Mouse (Mus musculus) forebrain, embryonic 13.5 days (tissue): ENCODE measurements around the gene Ypel3. TPM values are rescaled to one million over a fixed set of nuclear protein-coding genes. Genes with fewer than 3 reads are reported as not detected.

Experiments
- ATAC-seq: fragments of 200-750 bp; cut with Nextera tagmentation; 2 replicates; pipeline ENCODE4 v1.8.0; 2017
- H3K27ac ChIP-seq: fragments of 300-500 bp; sonication (generic); 2 replicates; pipeline ENCODE4 v1.5.1; 2015; ENCODE audit warnings: inconsistent platforms, mild to moderate bottlenecking, moderate library complexity
- H3K27me3 ChIP-seq: fragments of 300-500 bp; sonication (generic); 2 replicates; pipeline ENCODE4 v1.6.1; 2015; ENCODE audit warnings: mild to moderate bottlenecking, inconsistent platforms
- H3K36me3 ChIP-seq: fragments of 300-500 bp; sonication (generic); 2 replicates; pipeline ENCODE4 v1.6.1; 2015; ENCODE audit warnings: mild to moderate bottlenecking, inconsistent platforms; ENCODE audit not compliant: poor library complexity, severe bottlenecking
- H3K4me1 ChIP-seq: fragments of 300-500 bp; sonication (generic); 2 replicates; pipeline ENCODE4 v1.6.1; 2015; ENCODE audit warnings: inconsistent platforms
- H3K4me2 ChIP-seq: fragments of 300-500 bp; sonication (generic); 2 replicates; pipeline ENCODE4 v1.6.1; 2015; ENCODE audit warnings: inconsistent platforms, mild to moderate bottlenecking, moderate library complexity
- H3K4me3 ChIP-seq: fragments of 300-500 bp; sonication (generic); 2 replicates; pipeline ENCODE4 v1.5.1; 2015; ENCODE audit warnings: mild to moderate bottlenecking, inconsistent platforms
- H3K9ac ChIP-seq: fragments of 300-500 bp; sonication (generic); 2 replicates; pipeline ENCODE4 v1.6.1; 2015; ENCODE audit warnings: mild to moderate bottlenecking, inconsistent platforms
- H3K9me3 ChIP-seq: fragments of 300-500 bp; sonication (generic); replicated peaks from 2 replicates; pipeline ENCODE4 v1.6.1; 2016; ENCODE audit warnings: inconsistent platforms
- WGBS: fragments of 180-500 bp; shearing (Covaris S2); methylation state at CpG from one replicate; pipeline ENCODE4 v1.1.7; 2015; 5-methylcytosine and 5-hydroxymethylcytosine counted together
- polyA plus RNA-seq: library from polyadenylated mRNA; unstranded; fragments of >200 nt; fragmentation: Nextera tagmentation; extraction: Ambion mirVana; gene quantifications from 2 replicates; pipeline ENCODE4 v1.2.1, GENCODE M21; 2015

The Ypel3 gene
- polyA plus RNA-seq, 1 experiment from 2014 or later, result 143 TPM

DNA sequence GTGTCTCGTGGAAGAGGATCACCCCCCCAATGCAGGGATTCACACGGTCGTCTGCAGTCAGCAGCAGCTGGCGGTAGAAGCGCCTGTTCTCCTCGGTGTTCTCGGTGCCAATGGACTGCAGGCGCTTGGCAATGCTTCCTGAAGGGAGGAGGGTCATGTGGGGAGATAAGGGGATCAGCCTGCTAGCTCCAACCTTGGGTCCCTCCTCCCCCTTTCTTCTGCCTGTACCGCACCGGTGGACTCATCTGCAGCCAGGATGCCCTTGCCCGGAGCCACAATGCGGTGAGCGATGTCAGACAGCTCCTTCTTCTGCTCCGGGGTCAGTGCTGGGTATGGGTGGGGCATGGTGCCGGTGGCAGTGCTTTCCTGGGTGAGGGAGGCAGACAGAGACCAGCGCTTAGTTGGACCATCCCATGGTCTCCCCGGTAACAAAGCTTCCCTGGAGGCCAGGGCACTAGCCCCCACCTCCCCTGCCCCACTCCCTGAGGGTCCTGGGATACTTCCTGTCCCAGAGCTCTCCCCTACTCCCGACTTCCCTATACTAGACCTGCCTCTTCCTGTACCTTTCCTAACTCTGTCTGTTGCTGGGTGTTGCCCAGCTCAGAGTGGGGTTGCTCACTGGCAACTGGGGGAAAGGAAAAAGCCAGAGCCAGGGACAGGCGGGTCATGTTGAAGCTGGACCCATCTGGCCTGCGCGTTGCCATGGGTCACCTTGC is 20.8 kb downstream of the Ypel3 start, which contains the start of gene Fam57b:
TSS of gene Fam57b (plus strand) at position 258 of the 716 bp plus-strand sequence.
- H3K27ac ChIP-seq, result peak within 1 kb of the TSS; percentile 88
- ATAC-seq, result no peak
- peak within 1 kb of the TSS; percentile 89 for H3K9ac ChIP-seq
- H3K27me3 ChIP-seq, result no peaks in the 10 kb centered on the region
- peaks cover 44% of the 10 kb centered on the region for H3K36me3 ChIP-seq
- H3K4me1 ChIP-seq, result peaks cover 46% of the 10 kb centered on the region
- peak within 1 kb of the TSS; percentile 88 for H3K4me2 ChIP-seq
- no peaks in the 10 kb centered on the region for H3K9me3 ChIP-seq
- H3K4me3 ChIP-seq, result peak within 1 kb of the TSS; percentile 76
- 27% methylated on average over 19 of the region's 21 CpGs for WGBS

GRCm38 (mm10) chr7:126798127-126799049 is 21.6 kb downstream of the Ypel3 start:
- Histone ChIP-seq H3K27me3 (no peaks in the 10 kb centered on the region), H3K36me3 (peaks cover 52% of the 10 kb centered on the region), H3K4me1 (peaks cover 39% of the 10 kb centered on the region), H3K27ac (peak overlapping the region; percentile 88), H3K4me2 (peak overlapping the region; percentile 88), H3K4me3 (peak overlapping the region; percentile 76), H3K9ac (peak overlapping the region; percentile 89), H3K9me3 (no peaks in the 10 kb centered on the region)
- no peak for ATAC-seq
- under 1% methylated on average over 40 of the region's 40 CpGs for WGBS

- peaks cover 57% of the 10 kb centered on the region for H3K36me3 ChIP-seq
- ATAC-seq, result peak; percentile 97
- WGBS, result under 1% methylated on average over 26 of the region's 36 CpGs
Measured at GRCm38 (mm10) chr7:126799050-126799467, 22.3 kb downstream of the Ypel3 start.

GRCm38 (mm10) chr7:126799468-126800268 is 22.9 kb downstream of the Ypel3 start:
- Histone ChIP-seq H3K4me3 (peak overlapping the region; percentile 76), H3K4me1 (peaks cover 39% of the 10 kb centered on the region), H3K4me2 (peak overlapping the region; percentile 88), H3K36me3 (peaks cover 56% of the 10 kb centered on the region), H3K27me3 (no peaks in the 10 kb centered on the region), H3K9ac (peak overlapping the region; percentile 89), H3K27ac (peak overlapping the region; percentile 93), H3K9me3 (no peaks in the 10 kb centered on the region)
- peak; percentile 91 for ATAC-seq
- WGBS, result 2% methylated on average over 36 of the region's 38 CpGs

More at GRCm38 (mm10) chr7:126799050-126799467, 22.3 kb downstream of the Ypel3 start:
- H3K9me3 ChIP-seq, result no peaks in the 10 kb centered on the region
- no peaks in the 10 kb centered on the region for H3K27me3 ChIP-seq
- H3K4me1 ChIP-seq, result peaks cover 39% of the 10 kb centered on the region
- H3K4me3 ChIP-seq, result peak overlapping the region; percentile 76
- H3K9ac ChIP-seq, result peak overlapping the region; percentile 89
- peak overlapping the region; percentile 88 for H3K4me2 ChIP-seq
- H3K27ac ChIP-seq, result peak overlapping the region; percentile 93

- Histone ChIP-seq H3K27me3 (no peaks in the 10 kb centered on the region), H3K4me1 (peaks cover 39% of the 10 kb centered on the region), H3K27ac (peak overlapping the region; percentile 93), H3K9ac (peak overlapping the region; percentile 89), H3K36me3 (peaks cover 51% of the 10 kb centered on the region), H3K4me2 (peak overlapping the region; percentile 88), H3K4me3 (peak overlapping the region; percentile 76), H3K9me3 (no peaks in the 10 kb centered on the region)
- ATAC-seq, result no peak
- WGBS, result 41% methylated on average over 5 of the region's 5 CpGs
Measured at GRCm38 (mm10) chr7:126800269-126801056, 23.7 kb downstream of the Ypel3 start.

DNA sequence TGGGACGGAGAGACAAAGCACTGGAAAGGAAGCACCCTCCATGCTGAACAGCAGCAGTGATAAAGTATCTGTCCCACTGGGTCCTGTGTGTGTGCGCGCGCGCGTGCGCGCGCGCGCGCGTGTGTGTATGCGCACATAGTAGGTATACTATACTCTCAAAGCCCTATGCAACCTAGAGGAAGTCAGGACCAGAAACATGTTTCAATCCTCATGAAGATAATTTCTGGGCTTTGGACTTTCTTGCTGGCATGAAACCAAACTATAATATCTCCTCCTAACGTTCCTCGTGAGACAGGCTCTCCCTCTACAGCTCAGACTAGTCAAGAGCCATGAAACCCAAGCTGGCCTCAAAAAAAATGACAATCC is 24.3 kb downstream of the Ypel3 start:
- Histone ChIP-seq H3K9me3 (no peaks in the 10 kb centered on the region), H3K4me1 (peaks cover 39% of the 10 kb centered on the region), H3K9ac (0 out of 2 replicates have a peak overlapping the region, but pooled peaks have one; percentile 26), H3K4me2 (no peak overlapping the region), H3K27ac (no peak overlapping the region), H3K36me3 (peaks cover 45% of the 10 kb centered on the region), H3K4me3 (no peak overlapping the region), H3K27me3 (no peaks in the 10 kb centered on the region)
- no peak for ATAC-seq
- WGBS, result 93% methylated on average over 16 of the region's 16 CpGs

GRCm38 (mm10) chr7:126802134-126802889 is 25.6 kb downstream of the Ypel3 start:
- H3K4me1 ChIP-seq, result peaks cover 31% of the 10 kb centered on the region
- no peak overlapping the region for H3K27ac ChIP-seq
- H3K4me2 ChIP-seq, result no peak overlapping the region
- no peak overlapping the region for H3K4me3 ChIP-seq
- no peaks in the 10 kb centered on the region for H3K27me3 ChIP-seq
- WGBS, result 90% methylated on average over 11 of the region's 11 CpGs
- no peaks in the 10 kb centered on the region for H3K9me3 ChIP-seq
- H3K9ac ChIP-seq, result 0 out of 2 replicates have a peak overlapping the region, but pooled peaks have one; percentile 14
- peaks cover 38% of the 10 kb centered on the region; the same call in 1 of the 2 replicates for H3K36me3 ChIP-seq
- ATAC-seq, result no peak

DNA sequence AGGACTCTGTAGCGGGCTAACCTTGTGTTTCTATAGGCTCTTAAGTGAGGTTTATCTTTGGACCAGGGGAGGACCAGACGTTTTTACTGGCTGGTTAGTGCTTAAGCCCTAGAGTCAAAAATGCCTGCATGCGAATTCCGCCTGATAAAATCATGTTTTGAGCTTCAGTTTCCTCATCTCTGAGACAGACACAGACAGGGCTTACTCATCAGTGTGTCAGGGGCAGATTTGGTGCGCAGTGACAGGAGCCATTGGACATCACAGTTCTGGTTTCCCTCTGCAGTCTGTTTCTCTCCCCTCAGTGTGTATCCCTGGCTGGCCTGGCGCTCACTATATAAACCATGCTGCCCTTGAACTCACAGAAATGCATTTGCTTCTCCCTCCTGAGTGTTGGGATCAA is 26.4 kb downstream of the Ypel3 start:
- H3K4me1 ChIP-seq, result peaks cover 31% of the 10 kb centered on the region
- H3K9me3 ChIP-seq, result no peaks in the 10 kb centered on the region
- no peaks in the 10 kb centered on the region for H3K27me3 ChIP-seq
- 94% methylated on average over 6 of the region's 6 CpGs for WGBS
- peaks cover 36% of the 10 kb centered on the region; the same call in 1 of the 2 replicates for H3K36me3 ChIP-seq
- no peak overlapping the region for H3K9ac ChIP-seq
- no peak overlapping the region for H3K4me3 ChIP-seq
- H3K4me2 ChIP-seq, result no peak overlapping the region
- ATAC-seq, result no peak
- H3K27ac ChIP-seq, result no peak overlapping the region

DNA sequence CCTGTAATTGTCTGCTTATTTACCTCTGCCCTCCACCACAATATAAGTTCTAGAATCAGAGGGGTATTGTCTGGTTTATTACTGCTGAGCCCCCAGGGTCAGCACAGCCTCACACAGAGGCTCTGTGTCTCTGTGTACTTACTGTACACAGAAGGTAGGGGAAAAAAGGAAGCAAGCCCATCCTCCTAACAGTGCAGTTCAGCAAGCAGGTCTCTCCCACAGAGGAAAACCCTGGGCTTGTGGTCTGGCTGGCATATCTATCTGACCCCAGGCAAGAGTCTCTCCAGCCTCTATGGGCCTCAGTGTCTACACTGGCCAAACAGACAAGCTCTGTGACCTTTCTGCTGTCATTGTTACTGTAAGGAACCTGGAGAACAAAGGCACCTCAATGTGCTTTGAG is 27.0 kb downstream of the Ypel3 start:
- ATAC-seq, result no peak
- peaks cover 33% of the 10 kb centered on the region for H3K4me1 ChIP-seq
- H3K27me3 ChIP-seq, result no peaks in the 10 kb centered on the region
- H3K9ac ChIP-seq, result peak overlapping the region; percentile 0; the same call in 1 of the 2 replicates
- H3K4me3 ChIP-seq, result no peak overlapping the region
- peaks cover 36% of the 10 kb centered on the region; the same call in 1 of the 2 replicates for H3K36me3 ChIP-seq
- no peaks in the 10 kb centered on the region for H3K9me3 ChIP-seq
- no peak overlapping the region for H3K4me2 ChIP-seq
- H3K27ac ChIP-seq, result no peak overlapping the region

DNA sequence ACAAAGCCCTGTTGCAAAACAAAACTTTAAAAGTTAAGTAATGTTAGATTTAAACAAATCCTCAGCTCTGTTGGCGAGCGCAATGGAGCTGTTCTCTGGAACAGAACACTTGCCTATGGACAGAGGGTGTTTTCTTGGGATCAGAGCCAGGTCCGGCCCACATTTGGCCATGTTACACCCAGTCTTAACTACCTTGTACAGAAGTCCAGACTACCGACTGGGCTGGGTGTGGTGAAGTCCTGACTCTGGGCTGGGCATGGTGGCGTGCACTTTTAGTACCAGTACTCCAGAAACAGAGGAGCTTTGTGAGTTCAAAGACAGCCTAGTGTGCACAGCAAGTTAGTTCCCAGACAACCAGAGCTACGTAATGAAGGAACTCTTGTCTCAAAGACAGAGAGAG is 30.2 kb downstream of the Ypel3 start:
- ATAC-seq, result no peak
- 80% methylated on average over 6 of the region's 6 CpGs for WGBS
- Histone ChIP-seq H3K9me3 (no peaks in the 10 kb centered on the region), H3K27me3 (no peaks in the 10 kb centered on the region), H3K4me3 (no peak overlapping the region; the same call in 1 of the 2 replicates), H3K4me2 (no peak overlapping the region; the same call in 1 of the 2 replicates), H3K4me1 (peaks cover 23% of the 10 kb centered on the region), H3K36me3 (peaks cover 33% of the 10 kb centered on the region; the same call in 1 of the 2 replicates), H3K27ac (no peak overlapping the region), H3K9ac (no peak overlapping the region)
